Mouse (Mus musculus): ENCODE results near the gene Tnfrsf21.

The Tnfrsf21 gene

GRCm38 (mm10) chr17:43076801-43077493, 60.6 kb downstream of the Tnfrsf21 start:
- DNase-seq (ENCODE audit: inconsistent ontology term), result peak; percentile 90

- DNase-seq (ENCODE audit: inconsistent ontology term), result no peak
Observed at GRCm38 (mm10) chr17:43077540-43077939, 61.2 kb downstream of the Tnfrsf21 start.

- DNase-seq (ENCODE audit: inconsistent ontology term), result no peak
Observed at GRCm38 (mm10) chr17:43081225-43081624, 64.9 kb downstream of the Tnfrsf21 start.

GRCm38 (mm10) chr17:43089496-43089895, 73.1 kb downstream of the Tnfrsf21 start:
- no peak for DNase-seq (ENCODE audit: inconsistent ontology term)

GRCm38 (mm10) chr17:43090948-43091724, 74.8 kb downstream of the Tnfrsf21 start:
- DNase-seq (ENCODE audit: inconsistent ontology term), result no peak

GRCm38 (mm10) chr17:43092280-43092995, 76.1 kb downstream of the Tnfrsf21 start:
- no peak for DNase-seq (ENCODE audit: inconsistent ontology term)

GRCm38 (mm10) chr17:43094285-43094684, 77.9 kb downstream of the Tnfrsf21 start:
- DNase-seq (ENCODE audit: inconsistent ontology term), result no peak

- no peak for DNase-seq (ENCODE audit: inconsistent ontology term)
Observed at GRCm38 (mm10) chr17:43097101-43097688, 80.8 kb downstream of the Tnfrsf21 start.

GRCm38 (mm10) chr17:43106108-43106507, 89.8 kb downstream of the Tnfrsf21 start:
- DNase-seq (ENCODE audit: inconsistent ontology term), result no peak

GRCm38 (mm10) chr17:43107338-43107737, 91.0 kb downstream of the Tnfrsf21 start:
- DNase-seq (ENCODE audit: inconsistent ontology term), result no peak

- no peak for DNase-seq (ENCODE audit: inconsistent ontology term)
Observed at GRCm38 (mm10) chr17:43109501-43109900, 93.1 kb downstream of the Tnfrsf21 start.

- no peak for DNase-seq (ENCODE audit: inconsistent ontology term)
Observed at GRCm38 (mm10) chr17:43110168-43110885, 94.0 kb downstream of the Tnfrsf21 start.

GRCm38 (mm10) chr17:43113391-43113984, 97.1 kb downstream of the Tnfrsf21 start:
- DNase-seq (ENCODE audit: inconsistent ontology term), result no peak

GRCm38 (mm10) chr17:43114086-43114581, 97.8 kb downstream of the Tnfrsf21 start:
- no peak for DNase-seq (ENCODE audit: inconsistent ontology term)

GRCm38 (mm10) chr17:43114926-43115325, 98.6 kb downstream of the Tnfrsf21 start:
- no peak for DNase-seq (ENCODE audit: inconsistent ontology term)

GRCm38 (mm10) chr17:43116748-43117147, 100.4 kb downstream of the Tnfrsf21 start:
- peak; percentile 52 for DNase-seq (ENCODE audit: inconsistent ontology term)

- DNase-seq (ENCODE audit: inconsistent ontology term), result no peak
Observed at GRCm38 (mm10) chr17:43119446-43119845, 103.1 kb downstream of the Tnfrsf21 start.

GRCm38 (mm10) chr17:43121096-43121495, 104.7 kb downstream of the Tnfrsf21 start:
- DNase-seq (ENCODE audit: inconsistent ontology term), result no peak

GRCm38 (mm10) chr17:43128305-43128704, 112.0 kb downstream of the Tnfrsf21 start:
- no peak for DNase-seq (ENCODE audit: inconsistent ontology term)

- no peak for DNase-seq (ENCODE audit: inconsistent ontology term)
Observed at GRCm38 (mm10) chr17:43128908-43129533, 112.7 kb downstream of the Tnfrsf21 start.
